Mouse (Mus musculus) heart, embryonic 16.5 days (tissue): Measurements from ENCODE around the gene Fam160a2. TPM values are rescaled to one million over a fixed set of nuclear protein-coding genes. Genes with fewer than 3 reads are reported as not detected.

Experiments used
- ATAC-seq: fragments of 200-750 bp; cut with Nextera tagmentation; replicated peaks from 2 replicates; pipeline ENCODE4 v1.8.0; 2017; ENCODE audit warnings: moderate number of reproducible peaks; ENCODE audit not compliant: insufficient read depth, low FRiP score; ENCODE audit errors: extremely low read depth
- H3K27ac ChIP-seq: fragments of 300-500 bp; sonication (generic); 2 replicates; pipeline ENCODE4 v1.5.1; 2014; ENCODE audit warnings: mild to moderate bottlenecking, low read length, control low read depth, moderate library complexity
- H3K27me3 ChIP-seq: fragments of 300-500 bp; sonication (generic); 2 replicates; pipeline ENCODE4 v1.6.1; 2014; ENCODE audit warnings: low read length, mixed read lengths; ENCODE audit not compliant: control insufficient read depth, insufficient read depth
- H3K36me3 ChIP-seq: fragments of 300-500 bp; sonication (generic); 2 replicates; pipeline ENCODE4 v1.6.1; 2014; ENCODE audit not compliant: control insufficient read depth, insufficient read depth
- H3K4me1 ChIP-seq: fragments of 300-500 bp; sonication (generic); 2 replicates; pipeline ENCODE4 v1.6.1; 2014; ENCODE audit warnings: low read length, mixed read lengths; ENCODE audit not compliant: control insufficient read depth, insufficient read depth
- H3K4me2 ChIP-seq: fragments of 300-500 bp; sonication (generic); 2 replicates; pipeline ENCODE4 v1.6.1; 2014; ENCODE audit warnings: low read depth, mild to moderate bottlenecking, control low read depth, low read length
- H3K4me3 ChIP-seq: fragments of 300-500 bp; sonication (generic); 2 replicates; pipeline ENCODE4 v1.5.1; 2014; ENCODE audit warnings: mild to moderate bottlenecking, control low read depth, low read length
- H3K9ac ChIP-seq: fragments of 300-500 bp; sonication (generic); 2 replicates; pipeline ENCODE4 v1.6.1; 2014; ENCODE audit warnings: low read length, control low read depth
- H3K9me3 ChIP-seq: fragments of 300-500 bp; sonication (generic); replicated peaks from 2 replicates; pipeline ENCODE4 v1.6.1; 2016; ENCODE audit warnings: low read length; ENCODE audit not compliant: control insufficient read depth
- whole genome bisulfite sequencing: fragments of 180-500 bp; shearing (Covaris S2); extraction: QIAGEN DNeasy Blood & Tissue Kit; methylation state at CpG from one replicate; pipeline ENCODE4 v1.1.7; 2014; 5-methylcytosine and 5-hydroxymethylcytosine counted together
- polyA plus RNA-seq: library from polyadenylated mRNA; unstranded; fragments of >200 nt; fragmentation: Nextera tagmentation; extraction: Ambion mirVana; gene quantifications from 2 replicates; pipeline ENCODE4 v1.2.1, GENCODE M21; 2015

Gene Fam160a2
- 32.5 and 34.5 TPM in 2 replicates for polyA plus RNA-seq

DNA sequence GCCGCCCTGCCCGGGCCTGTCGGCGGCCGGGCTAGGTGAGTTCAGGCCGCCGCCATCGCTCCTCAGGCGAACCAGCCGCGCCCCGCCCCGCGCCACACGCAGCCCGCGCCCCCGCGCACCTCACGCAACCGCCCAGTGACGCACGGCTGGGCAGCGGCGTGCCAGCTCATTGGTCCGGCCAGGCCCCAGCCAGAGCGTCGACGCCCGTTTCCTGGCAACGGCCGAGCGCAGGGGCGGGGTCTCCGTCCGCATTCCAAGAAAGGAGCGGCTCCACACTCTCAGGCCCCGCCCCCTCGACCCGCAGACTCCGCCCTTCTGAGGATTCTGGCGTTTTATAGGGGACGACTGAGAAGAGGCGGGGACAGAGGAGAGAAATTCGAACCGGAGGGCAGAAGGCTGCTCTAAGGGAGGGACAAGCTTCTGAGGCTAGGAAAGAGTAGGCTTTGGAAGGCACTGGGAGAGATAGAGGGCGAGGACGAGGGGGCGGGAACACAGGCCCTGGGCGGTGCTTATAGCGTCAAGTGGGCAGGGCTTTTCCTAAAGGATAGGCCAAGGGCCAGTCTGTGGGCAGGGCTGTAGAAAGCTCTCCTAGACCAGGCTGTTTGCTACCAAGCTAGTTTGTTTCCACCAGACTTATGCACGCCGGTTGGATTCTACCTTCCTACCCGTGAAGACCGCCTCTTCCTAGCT, at the start of gene Fam160a2:
Fam160a2 (minus strand) TSS at position 120 of the 690 bp plus-strand sequence.
- Histone ChIP-seq H3K27me3 (no peaks in the 10 kb centered on the region), H3K4me2 (peak within 1 kb of the TSS; percentile 79), H3K27ac (peak within 1 kb of the TSS; percentile 85), H3K9me3 (no peaks in the 10 kb centered on the region), H3K4me1 (peaks cover 16% of the 10 kb centered on the region), H3K36me3 (peaks cover 3% of the 10 kb centered on the region; the same call in 1 of the 2 replicates), H3K4me3 (peak within 1 kb of the TSS; percentile 81), H3K9ac (peak within 1 kb of the TSS; percentile 90)
- ATAC-seq, result peak; percentile 98
- WGBS, result 1% methylated on average over 51 of the region's 55 CpGs

DNA sequence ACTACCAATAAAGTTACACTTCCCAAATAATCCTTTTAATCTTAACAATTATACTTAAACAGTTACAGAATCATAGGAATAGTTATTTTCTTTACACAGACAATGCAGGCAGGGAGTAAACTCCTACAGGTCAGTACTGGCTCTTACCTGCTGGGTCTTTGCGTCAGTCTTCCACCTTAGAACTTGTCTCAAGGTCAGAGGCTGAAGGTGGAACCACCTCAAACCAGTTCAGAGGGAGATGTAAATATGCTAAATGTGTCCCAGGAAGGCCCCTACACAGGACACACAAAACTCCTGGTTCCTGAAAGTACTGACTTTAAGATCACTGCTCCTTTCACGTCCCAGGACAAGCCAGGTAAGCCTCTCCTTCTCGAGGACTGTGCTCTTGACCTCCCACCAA, 45.2 kb upstream of the Fam160a2 start:
- Histone ChIP-seq H3K4me2 (no peak overlapping the region), H3K4me3 (no peak overlapping the region), H3K9me3 (no peaks in the 10 kb centered on the region), H3K4me1 (no peaks in the 10 kb centered on the region), H3K27ac (no peak overlapping the region), H3K27me3 (no peaks in the 10 kb centered on the region), H3K9ac (no peak overlapping the region), H3K36me3 (no peaks in the 10 kb centered on the region)
- 66% methylated on average over 3 of the region's 3 CpGs for WGBS
- ATAC-seq, result no peak

DNA sequence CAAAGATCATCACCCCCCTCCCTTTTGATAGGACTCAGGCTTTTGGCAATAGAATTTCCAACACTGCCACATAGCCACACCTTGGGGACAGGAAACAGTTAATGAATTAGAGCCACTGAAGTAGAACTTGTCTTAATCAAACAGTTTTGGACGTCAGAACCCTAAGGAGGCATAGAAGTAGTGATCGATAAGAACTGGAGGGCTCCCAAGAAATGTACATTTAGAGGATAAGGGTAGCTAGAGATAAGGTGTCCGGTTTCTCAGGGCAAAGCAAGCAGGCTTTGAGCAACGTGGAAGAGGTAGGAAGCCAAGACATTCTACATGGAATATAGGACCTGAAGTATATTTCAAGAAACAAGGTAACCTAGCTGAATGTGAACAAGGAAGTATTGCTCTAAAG, 41.6 kb upstream of the Fam160a2 start:
- H3K36me3 ChIP-seq, result no peaks in the 10 kb centered on the region
- no peak overlapping the region for H3K9ac ChIP-seq
- no peak for ATAC-seq
- WGBS, result 37% methylated on average over 4 of the region's 4 CpGs
- no peak overlapping the region for H3K27ac ChIP-seq
- H3K4me1 ChIP-seq, result peaks cover 5% of the 10 kb centered on the region; the same call in 1 of the 2 replicates
- H3K4me3 ChIP-seq, result no peak overlapping the region
- no peaks in the 10 kb centered on the region for H3K27me3 ChIP-seq
- no peak overlapping the region for H3K4me2 ChIP-seq
- no peaks in the 10 kb centered on the region for H3K9me3 ChIP-seq

DNA sequence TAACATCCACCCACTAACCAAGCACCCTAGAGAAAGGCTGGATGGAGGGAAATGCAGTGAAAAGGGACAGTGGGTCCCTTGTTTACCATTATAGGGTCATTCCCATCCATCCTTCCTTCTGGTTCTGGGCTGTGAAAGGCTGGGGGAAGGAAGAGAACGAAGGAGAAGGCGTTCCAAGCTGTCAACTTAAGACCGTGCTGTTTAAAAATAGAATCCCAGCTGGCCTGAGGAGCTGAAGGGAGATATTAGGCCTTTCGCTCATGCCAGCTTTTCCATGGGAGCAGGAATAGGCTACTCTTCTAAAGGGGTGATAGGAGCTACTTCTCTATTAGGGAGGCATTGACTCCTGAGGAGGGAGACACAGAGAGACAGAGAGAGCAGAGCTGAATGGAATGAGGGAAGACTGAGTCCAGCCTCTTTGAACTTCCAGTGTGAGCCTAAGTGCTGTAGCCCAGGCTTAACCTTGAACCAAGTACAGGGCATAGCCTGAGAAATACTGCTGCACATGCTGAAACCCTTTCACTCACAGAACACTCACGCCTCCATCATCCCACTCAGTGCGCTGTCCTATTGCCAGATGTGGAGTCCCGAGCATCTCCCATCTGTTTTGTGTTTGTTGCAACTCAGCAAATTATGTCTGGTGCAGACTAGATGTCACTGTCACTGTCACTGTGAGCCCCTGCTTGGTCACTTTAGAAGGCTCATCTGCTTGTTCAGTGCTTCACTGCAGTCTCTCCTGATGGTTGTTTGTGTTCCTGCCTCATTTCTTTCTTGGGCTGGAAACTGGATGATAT, 38.3 kb upstream of the Fam160a2 start:
- H3K4me3 ChIP-seq, result no peak overlapping the region
- H3K4me2 ChIP-seq, result no peak overlapping the region
- no peak overlapping the region for H3K27ac ChIP-seq
- no peak for ATAC-seq
- H3K36me3 ChIP-seq, result no peaks in the 10 kb centered on the region
- WGBS, result 41% methylated on average over 7 of the region's 7 CpGs
- no peak overlapping the region for H3K9ac ChIP-seq
- no peaks in the 10 kb centered on the region; the same call in 1 of the 2 replicates for H3K27me3 ChIP-seq
- H3K4me1 ChIP-seq, result peaks cover 5% of the 10 kb centered on the region; the same call in 1 of the 2 replicates
- no peaks in the 10 kb centered on the region for H3K9me3 ChIP-seq

DNA sequence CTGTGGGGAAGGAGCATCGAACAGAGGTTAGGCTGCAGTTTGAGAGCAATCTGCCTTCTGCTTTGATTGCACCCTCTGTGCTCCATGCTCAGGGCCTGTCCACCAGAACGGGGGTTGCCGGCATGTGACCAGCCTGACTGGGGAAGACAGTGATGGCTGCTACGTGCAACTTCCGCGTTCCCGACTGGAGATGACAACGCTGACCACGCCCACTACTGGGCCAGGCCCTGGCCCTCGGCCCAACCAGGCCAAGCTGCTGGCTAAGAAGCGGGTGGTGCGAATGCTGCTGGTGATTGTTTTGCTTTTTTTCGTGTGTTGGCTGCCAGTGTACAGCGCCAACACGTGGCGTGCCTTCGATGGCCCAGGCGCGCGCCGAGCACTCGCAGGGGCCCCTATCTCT, 34.9 kb upstream of the Fam160a2 start:
- Histone ChIP-seq H3K27ac (no peak overlapping the region), H3K9me3 (no peaks in the 10 kb centered on the region), H3K4me3 (no peak overlapping the region), H3K9ac (no peak overlapping the region), H3K36me3 (no peaks in the 10 kb centered on the region), H3K27me3 (no peaks in the 10 kb centered on the region; the same call in 1 of the 2 replicates), H3K4me1 (peaks cover 5% of the 10 kb centered on the region; the same call in 1 of the 2 replicates), H3K4me2 (no peak overlapping the region)
- no peak for ATAC-seq
- 71% methylated on average over 22 of the region's 22 CpGs for WGBS

DNA sequence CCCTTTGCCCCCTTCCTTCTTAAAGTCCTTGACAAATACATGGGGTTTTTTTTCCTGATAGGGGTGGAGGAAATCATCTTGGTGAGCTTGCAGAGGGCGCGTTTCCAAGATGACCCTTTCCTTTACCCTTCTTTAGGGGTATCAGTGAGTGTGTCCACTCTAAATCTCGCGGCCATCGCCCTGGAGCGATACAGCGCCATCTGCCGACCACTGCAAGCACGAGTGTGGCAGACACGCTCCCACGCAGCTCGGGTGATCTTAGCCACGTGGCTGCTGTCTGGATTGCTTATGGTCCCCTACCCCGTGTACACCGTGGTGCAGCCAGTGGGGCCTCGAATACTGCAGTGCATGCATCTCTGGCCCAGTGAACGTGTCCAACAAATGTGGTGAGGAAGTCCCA, 34.0 kb upstream of the Fam160a2 start:
- no peak overlapping the region for H3K4me2 ChIP-seq
- peaks cover 5% of the 10 kb centered on the region; the same call in 1 of the 2 replicates for H3K4me1 ChIP-seq
- 81% methylated on average over 17 of the region's 17 CpGs for WGBS
- no peak overlapping the region for H3K9ac ChIP-seq
- no peaks in the 10 kb centered on the region for H3K36me3 ChIP-seq
- H3K4me3 ChIP-seq, result no peak overlapping the region
- no peaks in the 10 kb centered on the region; the same call in 1 of the 2 replicates for H3K27me3 ChIP-seq
- no peak overlapping the region for H3K27ac ChIP-seq
- no peak for ATAC-seq
- H3K9me3 ChIP-seq, result no peaks in the 10 kb centered on the region

DNA sequence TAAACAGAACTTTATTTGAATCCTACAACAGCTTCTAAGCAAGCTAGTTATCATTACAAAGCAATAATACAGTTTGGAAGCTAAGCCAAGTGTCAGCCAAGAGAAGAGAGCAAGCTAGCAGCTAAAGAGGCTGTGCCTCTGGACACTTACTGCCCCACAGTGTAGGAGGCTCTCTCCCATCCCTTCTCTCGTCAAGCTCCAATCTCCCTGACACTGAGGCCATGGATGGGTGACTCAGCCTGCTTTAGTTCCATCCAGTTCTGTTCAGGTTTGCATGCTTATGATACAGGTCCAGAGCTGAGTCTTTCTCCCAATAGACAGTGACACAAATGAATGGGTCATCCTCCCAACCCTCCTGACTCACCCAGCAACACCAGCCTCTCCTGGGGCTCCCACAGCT, 32.2 kb upstream of the Fam160a2 start:
- no peaks in the 10 kb centered on the region for H3K4me1 ChIP-seq
- H3K27me3 ChIP-seq, result peaks cover 14% of the 10 kb centered on the region
- H3K4me3 ChIP-seq, result no peak overlapping the region
- no peaks in the 10 kb centered on the region for H3K9me3 ChIP-seq
- H3K36me3 ChIP-seq, result no peaks in the 10 kb centered on the region
- 20% methylated on average over 1 of the region's 1 CpGs for WGBS
- no peak overlapping the region for H3K27ac ChIP-seq
- H3K9ac ChIP-seq, result no peak overlapping the region
- no peak overlapping the region for H3K4me2 ChIP-seq
- no peak for ATAC-seq

DNA sequence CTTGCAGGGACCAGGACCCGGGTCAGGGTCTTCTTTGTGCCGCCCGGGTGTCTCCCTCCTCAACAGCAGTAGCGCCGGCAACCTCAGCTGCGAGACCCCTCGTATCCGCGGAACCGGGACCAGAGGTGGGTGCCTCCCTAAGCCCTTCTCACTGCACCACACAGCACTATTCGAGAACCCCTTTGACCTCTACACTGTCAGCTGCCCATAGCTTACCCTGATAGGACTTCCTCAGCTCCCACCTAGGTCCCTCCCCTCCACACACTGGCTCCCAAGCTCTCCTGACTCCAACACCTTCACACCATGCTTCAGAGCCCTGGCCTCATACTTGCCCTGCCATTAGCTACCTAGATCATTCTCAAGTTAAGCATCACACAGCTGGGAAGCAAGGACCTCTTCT, 26.2 kb upstream of the Fam160a2 start:
- peak overlapping the region; percentile 60; the same call in 1 of the 2 replicates for H3K9ac ChIP-seq
- H3K4me2 ChIP-seq, result peak overlapping the region; percentile 81
- under 1% methylated on average over 11 of the region's 11 CpGs for WGBS
- H3K27ac ChIP-seq, result no peak overlapping the region
- no peaks in the 10 kb centered on the region for H3K36me3 ChIP-seq
- peaks cover 48% of the 10 kb centered on the region for H3K27me3 ChIP-seq
- no peak for ATAC-seq
- H3K4me1 ChIP-seq, result peaks cover 8% of the 10 kb centered on the region; the same call in 1 of the 2 replicates
- H3K4me3 ChIP-seq, result peak overlapping the region; percentile 52
- no peaks in the 10 kb centered on the region for H3K9me3 ChIP-seq
